Mouse (Mus musculus): ENCODE measurements around the gene Ciao2b.

Gene Ciao2b

DNA sequence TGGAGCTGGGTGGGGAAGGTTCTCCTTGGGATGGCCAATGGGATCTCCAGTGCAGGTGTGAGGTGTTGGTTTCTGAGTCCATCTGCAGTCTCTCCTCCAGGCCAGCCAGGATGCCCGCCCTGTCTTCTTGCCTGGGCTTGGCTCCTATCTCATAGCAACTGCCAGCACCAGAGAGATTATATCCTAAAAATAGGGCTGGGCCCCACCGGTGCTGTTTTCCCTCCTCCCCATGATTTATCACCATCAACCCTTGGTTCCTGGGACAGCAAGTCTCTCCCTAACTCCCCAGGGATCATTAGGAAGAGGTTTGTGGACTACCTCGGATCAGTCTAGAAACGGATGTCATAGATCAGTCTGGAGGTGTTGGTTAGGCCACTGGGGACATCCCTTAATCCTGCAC lies 28.6 kb downstream of the Ciao2b start:
- DNase-seq: no peak

DNA sequence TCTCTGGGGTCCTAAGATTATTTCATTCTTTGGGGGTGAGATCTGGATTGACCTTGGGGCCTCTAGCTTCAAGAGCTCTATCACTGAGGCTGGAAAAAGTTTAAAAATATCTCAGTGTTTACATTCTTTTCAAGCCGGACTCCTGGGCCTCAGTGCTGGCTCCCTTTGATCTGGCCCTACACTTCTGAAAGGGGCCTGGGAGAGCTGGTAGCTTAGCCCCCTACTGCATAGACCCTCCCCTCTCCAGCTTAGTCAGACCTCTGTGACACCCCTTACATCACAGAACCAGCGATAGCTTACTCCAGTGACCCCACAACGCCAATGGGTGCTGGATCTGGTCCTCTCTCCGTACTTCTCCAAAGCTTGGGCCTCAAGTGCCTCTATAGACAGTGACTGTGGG lies 30.2 kb downstream of the Ciao2b start:
- peak; percentile 32 for DNase-seq

DNA sequence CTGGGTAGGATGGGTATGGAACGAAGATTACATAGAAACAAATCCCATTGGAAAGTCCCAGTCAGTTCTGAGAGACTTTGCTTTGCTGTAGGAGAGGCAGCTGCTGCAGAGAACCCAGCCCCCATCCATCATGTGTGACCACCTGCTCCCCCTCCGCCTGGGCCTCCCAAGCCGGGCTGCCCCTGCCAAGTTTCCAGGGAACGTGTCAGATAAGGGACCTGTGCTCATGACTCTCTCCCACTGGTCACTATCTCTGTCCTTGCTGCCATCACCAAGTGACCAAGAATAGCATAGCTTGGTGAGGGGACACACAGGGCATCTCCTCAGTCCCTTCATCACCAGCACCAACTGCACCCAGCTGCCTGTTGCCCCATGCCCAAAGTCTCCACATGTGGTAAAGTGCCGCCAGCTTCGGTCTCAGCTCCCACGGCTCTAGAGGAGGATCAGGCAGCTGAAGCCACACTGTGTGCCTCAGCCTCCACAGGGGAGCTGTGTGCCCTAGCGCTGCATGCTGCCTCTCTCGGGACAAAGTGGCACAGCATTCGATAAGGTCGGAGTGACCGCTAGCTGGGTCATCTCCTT lies 31.5 kb downstream of the Ciao2b start:
- peak; percentile 44 for DNase-seq

DNA sequence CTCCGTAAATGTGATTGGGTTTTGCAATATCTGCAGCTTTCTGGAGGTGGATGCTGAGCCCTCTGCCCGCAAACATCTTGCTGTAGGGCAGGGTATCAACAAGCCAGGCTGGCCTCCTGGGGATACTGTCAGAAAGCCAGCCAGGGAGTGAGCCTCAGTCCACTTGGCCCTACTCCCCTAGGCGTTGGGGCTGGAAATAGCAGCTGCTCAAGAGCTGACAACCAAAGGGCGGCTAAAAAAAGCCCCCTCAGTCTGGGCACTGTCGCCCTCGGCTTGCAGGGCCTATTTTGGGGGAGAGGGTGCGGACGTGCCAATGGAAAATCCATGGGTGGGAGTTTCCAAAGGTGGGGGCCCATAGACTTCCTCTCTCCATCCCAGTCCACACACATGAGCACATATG lies 32.5 kb downstream of the Ciao2b start:
- DNase-seq: peak; percentile 26

- no peak for DNase-seq
Observed at GRCm38 (mm10) chr8:104607944-104608343, 33.8 kb downstream of the Ciao2b start.

DNA sequence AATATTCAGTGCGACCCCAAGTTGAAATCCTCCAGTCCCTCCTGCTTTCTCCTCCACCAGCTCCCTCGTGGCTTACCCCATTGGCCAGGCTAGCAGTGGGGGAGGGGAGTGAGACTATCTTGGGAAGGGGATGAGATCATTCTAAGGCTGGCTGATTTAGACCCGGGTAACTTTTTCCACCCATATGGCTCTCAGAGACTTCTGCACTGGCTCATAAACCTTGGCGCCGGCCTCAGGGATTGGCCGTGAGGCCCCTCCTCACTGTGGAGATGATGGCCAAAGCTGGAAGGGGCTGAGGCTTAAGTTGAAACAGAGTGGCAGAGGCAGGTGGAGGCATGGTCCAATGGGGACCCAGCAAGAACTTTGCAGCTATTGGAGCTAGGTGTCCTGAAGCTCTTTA lies 35.4 kb downstream of the Ciao2b start:
- DNase-seq: peak; percentile 80

- DNase-seq: no peak
Observed at GRCm38 (mm10) chr8:104603245-104603593, 38.5 kb downstream of the Ciao2b start.

DNA sequence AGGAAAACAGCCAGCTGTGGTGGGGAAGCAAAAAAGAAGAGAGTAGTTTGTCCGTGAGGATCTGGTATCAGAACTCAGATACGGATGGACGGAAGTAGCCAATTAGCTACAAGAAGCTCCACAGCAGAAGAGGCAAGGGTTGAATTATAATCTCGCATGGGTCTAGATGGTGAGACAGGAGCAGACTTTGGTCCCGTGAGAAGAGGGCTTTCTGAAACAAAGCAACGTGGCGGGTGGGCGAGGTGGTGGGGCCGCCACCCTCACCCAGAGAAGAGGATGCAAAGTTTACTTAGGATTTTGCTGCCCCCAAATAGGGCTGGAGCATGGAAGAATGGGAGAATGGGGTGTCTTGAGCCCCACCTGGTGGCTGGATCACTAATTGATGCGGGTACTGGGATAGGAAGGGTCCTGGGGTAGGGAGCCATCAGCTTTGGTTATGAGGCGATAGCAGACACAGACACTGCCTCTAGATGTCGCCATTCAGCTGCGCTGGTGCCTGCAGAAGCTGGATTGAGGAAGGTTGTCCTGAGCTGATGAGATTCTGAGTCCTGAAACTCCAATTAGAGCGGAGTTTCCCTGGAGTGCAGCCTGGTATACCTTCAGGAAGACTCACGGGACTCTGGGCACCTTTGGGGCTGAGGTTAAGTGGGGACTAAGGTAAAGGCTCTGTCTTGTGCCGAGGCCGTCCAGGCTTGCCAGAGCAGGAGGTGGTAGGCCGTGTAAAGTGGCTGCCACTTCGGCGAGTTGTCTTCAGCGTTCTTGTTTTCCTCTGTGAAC lies 39.1 kb downstream of the Ciao2b start:
- peak; percentile 94 for DNase-seq

DNA sequence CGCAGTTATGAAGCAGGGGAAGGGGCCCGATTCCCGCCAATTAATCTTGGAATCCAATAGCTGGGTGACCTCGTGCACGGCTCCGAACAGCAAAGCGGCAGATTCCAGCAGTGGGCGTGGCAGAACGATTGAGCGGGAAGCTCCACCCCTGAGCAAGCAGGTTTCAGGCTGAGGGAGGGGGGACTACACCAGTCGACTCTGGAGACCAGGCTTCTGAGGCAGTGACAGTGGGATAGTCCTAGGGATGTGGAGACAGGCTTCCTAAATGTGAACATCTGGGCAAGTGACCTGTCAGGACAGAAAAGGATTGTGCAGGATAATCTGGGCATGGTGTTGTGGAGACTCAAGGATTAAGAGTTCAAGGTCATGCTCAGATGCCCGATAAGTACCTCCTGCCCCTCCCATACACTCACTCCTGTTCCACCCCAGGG lies 39.8 kb downstream of the Ciao2b start:
- DNase-seq: no peak

- no peak for DNase-seq
Observed at GRCm38 (mm10) chr8:104601386-104601785, 40.4 kb downstream of the Ciao2b start.

DNA sequence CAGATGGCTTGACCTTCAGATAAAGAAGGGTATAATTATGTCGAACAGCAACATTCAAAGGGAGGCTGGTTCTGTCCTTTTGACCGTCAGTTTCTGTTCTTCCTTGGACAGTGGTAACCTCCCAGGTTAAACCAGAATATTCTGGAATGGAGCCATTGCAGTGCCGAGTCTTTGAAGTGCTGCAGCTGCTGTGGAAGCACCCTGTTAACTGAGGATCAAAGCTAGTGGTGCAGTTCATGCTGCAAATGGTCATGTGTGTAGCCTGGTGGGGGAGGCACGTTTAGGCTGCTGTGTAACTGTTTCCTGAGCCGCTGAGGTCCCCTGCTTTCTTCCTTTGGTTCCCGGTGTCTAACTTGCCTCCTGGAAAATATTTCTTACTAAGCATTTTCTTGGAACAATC lies 43.3 kb downstream of the Ciao2b start:
- DNase-seq: no peak

DNA sequence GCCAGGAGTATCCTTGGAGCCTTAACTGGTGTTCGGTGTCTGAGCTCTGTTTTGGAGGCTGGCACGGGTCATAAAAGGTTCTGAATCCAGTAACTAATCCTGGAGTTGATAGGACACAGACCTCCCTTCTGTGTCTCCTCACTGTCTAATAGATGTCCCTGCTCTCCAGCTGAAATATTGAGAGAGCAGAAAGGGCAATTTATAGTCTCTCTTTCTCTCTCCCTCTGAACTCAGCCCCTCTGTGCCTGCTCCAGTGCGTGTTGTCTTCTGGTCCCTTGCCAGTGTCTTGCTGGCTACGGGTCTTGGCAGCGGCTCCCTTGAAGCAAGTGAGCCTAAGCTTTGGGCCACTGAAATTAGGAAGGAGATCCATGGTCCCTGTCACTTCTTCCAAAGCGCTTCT lies 44.1 kb downstream of the Ciao2b start:
- no peak for DNase-seq

GRCm38 (mm10) chr8:104595773-104596536 lies 45.8 kb downstream of the Ciao2b start:
- no peak for DNase-seq

DNA sequence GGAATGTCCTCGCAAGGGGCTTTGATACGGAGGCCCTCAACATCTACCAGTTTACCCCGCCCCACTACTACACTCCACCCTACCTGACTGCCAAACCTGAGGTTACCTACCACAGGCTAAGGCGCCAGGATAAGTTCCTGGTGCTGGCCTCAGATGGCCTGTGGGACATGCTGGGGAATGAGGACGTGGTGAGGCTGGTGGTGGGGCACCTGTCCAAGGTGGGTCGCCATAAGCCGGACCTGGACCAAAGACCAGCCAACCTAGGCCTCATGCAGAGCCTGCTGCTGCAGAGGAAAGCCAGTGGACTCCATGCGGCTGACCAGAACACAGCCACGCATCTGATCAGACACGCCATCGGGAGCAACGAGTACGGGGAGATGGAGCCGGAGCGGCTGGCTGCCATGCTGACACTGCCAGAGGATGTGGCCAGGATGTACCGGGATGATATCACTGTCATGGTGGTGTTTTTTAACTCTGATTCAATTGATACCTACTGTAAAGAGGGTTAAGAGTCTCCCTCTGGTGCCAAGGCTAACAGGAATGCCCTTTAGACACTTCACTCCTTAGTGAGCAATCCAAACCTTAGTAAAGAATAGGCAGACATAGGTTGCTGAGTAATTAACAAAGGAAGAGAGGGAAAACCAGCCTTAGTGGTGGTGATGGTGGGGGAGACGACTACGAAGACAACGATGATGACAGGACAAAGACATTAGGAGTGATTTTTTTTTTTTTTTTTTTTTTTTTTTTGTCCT lies 47.0 kb downstream of the Ciao2b start:
- DNase-seq: no peak

- no peak for DNase-seq
Observed at GRCm38 (mm10) chr8:104593536-104594325, 48.0 kb downstream of the Ciao2b start.

GRCm38 (mm10) chr8:104592566-104592965 lies 49.2 kb downstream of the Ciao2b start:
- no peak for DNase-seq

- no peak for DNase-seq
Observed at GRCm38 (mm10) chr8:104591856-104592255, 49.9 kb downstream of the Ciao2b start.

GRCm38 (mm10) chr8:104591133-104591834 lies 50.5 kb downstream of the Ciao2b start, which contains the start of gene Pdp2:
Gene Pdp2 (plus strand): TSS chr8:104591451.
- peak; percentile 93 for DNase-seq

- no peak for DNase-seq
Observed at GRCm38 (mm10) chr8:104590284-104590683, 51.5 kb downstream of the Ciao2b start.

All from lung, postnatal 10 days (tissue).